Mouse (Mus musculus): ENCODE measurements around the gene Zbtb7b. TPM values are rescaled to one million over a fixed set of nuclear protein-coding genes. Genes with fewer than 3 reads are reported as not detected.

The Zbtb7b gene
- polyA plus RNA-seq (2012; rRNA removed; ENCODE audit: low replicate concordance): 69.1 and 111 TPM in 2 replicates

DNA sequence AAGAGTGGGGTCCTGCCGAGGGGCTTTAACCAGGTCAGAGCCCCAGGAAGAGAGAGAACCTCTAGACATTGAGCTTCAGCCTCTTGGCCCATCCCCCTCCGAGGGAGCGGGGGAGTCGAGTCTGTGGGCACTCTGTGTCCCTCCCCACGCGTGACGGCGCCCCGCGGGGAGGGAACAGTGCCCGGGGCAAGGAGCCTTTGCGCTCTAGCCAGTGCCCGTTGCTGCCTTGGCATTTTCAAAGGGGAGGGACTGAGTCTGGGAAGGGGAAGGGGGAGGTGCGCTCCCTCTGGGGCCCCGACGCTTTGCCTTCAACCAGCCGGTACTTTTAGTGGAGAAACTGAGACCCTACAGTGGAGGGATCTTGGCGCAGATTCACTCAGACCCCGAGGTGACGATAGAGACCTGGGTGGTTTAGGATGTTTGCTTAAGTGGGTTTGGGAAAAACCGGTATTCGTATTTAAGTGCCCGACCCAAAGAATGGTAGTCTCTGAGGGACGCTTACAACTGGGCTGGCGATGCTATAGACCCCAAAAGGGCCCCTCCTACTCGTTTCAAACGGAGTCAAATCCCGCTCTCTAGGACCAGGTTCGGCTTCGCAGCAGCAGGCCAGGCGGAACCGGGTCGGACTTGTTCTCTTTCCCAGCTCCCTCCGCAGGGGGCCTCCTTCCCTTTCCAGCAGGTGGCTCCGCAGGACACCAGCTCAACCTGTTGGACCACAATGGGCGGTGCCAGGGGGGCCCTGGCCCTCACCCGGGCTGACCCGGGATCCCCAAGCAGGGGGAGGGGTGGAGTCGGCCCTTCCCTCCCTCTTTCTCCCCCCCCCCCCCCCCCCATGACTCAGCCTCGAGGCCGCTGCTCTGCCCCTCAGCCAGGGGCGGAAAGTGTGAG, at the start of gene Zbtb7b:
Gene Zbtb7b, minus strand, starts transcription at position 771 of the 888 bp plus-strand sequence.

DNA sequence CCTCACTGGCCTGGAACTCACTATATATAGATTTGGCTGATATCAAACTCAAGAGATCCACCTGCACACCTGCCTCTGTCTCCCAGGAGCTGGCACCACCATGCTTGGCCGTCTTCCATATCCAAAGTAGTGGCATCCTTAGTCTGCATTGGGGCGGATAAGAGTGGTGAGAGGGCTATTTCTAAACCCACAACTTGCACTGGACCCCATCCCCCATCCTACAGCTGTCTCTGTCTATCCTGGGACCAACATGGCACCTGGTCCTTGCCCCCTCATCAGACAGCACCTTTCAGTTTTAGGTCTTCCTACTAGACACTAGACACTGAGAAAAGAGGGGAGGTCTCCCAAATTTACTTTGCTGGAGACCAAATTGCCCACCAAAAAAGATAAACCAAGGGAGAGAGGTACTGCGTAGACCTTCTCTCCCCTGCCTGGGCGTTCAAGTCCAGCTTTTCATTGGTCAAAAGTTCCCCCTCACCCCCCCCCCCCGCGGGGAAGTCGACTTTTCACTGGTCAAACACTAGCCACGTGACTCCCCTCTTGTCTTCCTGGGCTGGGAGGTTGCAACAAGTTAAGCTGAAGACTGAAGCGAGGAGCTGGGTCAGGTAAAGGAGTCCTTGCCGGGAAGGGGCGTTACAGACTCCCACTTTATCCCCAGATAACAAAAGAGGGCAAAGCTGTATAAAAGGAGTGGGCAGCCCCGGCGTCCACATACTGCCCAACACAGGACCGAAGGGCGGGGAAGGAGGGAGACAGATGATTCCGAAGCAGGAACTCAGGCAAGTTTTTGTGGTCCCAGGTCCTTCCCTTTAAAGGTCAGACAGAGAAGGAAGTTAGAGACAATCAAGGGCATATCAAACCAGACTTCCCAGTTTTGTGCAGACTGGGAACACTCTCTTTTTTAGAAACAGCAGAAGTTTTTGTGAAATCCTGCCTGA, 41.9 kb upstream of the Zbtb7b start, which contains the start of gene Pbxip1:
Gene Pbxip1, plus strand, starts transcription at position 531 of the 938 bp plus-strand sequence.

DNA sequence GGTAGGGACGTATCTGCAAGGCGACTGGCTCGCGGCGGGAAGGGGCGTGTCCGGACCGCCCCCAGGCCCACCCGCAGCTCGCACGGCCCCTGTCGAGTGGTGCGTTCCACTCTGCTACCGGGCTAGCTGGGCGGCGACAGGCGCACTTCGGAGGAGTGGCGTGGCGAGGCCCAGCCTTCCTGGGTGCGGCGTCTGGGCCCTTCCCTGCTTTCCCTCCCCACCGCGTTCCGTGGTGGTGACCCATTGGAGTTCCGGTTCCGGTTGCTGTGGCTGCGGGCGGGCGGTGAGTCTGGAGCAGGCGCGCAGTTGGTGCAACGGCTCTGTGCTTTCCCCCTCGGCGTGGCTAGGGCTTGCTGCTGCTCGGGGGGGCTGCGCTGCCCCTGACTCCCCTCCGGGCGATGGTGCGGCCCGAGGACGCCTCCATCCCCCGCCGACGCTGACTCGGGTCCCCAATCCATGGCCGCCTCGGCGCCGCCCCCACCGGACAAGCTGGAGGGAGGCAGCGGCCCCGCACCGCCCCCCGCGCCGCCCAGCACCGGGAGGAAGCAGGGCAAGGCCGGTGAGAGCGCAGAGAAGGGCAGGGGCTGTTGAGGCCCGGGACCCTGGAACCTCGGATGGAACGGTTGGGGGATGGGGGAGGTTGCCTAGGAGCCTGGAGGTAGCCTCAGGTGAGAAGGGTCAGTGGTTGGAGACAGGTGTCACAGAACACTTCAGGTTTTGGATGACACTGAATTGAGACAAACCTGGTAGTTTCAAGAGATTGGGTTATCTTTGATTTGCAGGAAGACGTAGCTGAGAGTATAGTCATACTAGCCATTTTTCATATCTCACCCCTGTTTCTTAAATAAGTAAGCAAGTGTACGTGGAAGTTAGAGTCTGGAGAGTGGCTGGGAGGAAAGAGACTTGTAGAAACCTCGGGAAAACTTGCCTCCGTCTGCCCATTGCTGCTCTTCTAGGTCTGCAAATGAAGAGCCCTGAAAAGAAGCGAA, 35.9 kb upstream of the Zbtb7b start, which contains the start of gene Pygo2:
Gene Pygo2, plus strand, starts transcription at position 44 of the 989 bp plus-strand sequence.

DNA sequence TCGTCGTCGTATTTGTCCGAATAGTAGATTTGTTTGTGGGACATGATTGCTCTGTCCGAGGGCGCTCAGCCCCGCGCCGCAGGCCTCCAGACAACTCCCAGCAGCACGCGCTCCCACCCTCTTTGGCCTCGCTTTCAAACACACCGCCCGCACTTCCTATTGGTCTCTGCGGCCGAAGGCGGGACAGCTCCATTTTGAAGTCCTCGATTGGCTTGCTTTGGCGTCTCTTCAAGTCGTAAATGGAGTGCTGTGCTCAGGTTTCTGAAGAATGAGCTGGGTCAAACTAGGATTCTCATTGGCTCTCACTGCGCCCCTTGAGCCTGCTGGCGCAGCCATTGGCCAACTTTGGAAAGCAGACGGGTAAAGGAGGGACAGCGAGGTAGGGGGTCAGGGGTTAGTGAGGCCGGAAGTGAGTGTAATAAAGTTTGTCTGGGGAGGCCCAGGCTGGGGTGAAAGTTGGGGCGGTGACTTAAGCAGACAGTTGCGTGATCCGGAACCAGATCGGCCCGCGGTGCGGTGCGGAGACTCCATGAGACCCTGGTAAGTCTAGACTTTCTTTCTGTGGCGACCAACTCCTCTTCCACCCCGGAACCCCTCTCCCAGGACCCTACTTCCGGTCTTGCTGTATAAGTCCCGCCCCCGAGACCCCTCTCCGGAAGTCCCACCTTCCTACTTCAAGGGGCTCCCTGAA, 23.7 kb upstream of the Zbtb7b start, which contains the start of the genes Cks1b and Shc1:
Gene Cks1b, minus strand, starts transcription at position 214 of the 691 bp plus-strand sequence.
Gene Shc1, plus strand, starts transcription at position 274 of the 691 bp plus-strand sequence.

DNA sequence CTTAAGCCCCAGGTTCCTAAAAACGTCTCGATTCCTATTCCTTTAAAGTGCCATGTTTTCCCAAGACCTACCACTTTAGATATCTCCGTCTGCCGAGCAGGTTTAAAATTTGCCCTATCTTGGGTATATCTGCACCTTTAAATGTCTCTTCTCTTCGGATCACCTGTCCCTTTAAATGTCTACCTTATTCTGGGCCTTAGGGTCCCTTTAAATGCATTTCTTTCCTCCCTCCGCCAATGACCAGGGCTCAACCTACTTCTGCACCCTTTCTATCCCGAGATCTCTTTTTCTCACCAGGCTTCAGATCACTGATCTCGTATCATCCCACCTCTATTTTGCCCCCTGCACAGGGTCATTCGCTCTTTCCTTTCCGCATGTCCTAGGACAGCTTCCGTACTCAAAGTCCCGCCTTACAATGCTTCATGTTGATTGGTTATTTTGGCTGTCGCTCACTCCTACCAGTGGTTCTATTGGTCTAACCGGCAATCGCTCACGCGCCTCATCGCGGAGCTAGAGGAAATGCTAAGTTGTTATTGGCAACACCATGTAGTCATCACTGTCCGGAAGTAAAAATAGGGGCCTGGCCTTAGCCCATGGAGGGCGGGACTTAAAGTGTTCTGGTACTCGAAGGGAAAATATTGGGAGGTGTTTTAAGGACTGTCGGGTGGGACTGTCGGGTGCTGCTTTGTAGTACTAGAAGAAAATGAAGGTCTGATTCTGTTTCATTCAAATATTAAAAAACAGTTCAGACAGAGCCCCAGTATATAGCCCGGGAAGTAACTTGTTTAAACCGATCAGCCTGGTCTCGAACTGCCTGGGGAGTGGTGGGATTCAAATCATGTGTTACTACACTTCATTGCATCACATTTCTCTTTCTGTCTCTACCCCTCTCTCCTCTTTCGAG, 17.2 kb upstream of the Zbtb7b start, which contains the start of gene Flad1:
Gene Flad1, minus strand, starts transcription at position 381 of the 904 bp plus-strand sequence.

DNA sequence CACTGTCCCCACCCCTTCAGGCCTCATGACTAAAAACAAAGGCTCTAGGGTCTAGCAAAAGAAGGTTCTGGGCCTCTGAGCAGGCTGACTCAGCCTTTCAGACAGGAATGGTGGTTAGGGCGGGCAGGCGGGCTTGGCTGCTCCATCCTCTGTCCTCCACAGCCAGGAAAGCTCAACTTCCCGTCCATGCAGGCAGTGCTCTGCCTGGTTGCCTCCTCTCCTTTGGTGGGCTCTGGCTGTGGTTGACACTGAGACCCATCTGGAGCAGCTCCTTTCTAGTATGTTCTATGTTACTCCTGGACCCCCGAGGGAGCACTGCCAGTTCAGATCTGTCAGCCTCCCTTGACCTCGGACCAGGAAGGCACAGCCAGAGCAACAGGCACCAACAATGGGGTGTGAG, 8.1 kb upstream of the Zbtb7b start, which contains the start of gene Lenep:
Gene Lenep, minus strand, starts transcription at position 101 of the 400 bp plus-strand sequence.

DNA sequence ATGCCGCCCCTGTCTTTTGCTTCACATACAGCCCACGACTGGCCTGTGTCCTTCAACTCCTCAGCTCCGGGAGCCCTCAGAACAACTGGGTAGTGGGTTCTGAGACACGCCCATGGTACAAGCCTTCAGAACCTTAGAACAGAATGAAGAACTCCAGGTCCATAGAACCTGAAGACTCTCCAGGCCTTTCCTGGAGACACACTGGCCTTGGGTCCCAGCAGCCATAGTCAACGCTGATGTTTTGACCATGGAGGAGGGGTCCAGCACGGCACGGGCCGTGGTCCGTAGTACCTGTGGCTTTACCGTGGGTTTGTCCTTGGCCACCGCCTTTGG, 29.5 kb downstream of the Zbtb7b start, which contains the start of gene Dcst1:
Gene Dcst1, minus strand, starts transcription at position 101 of the 333 bp plus-strand sequence.

DNA sequence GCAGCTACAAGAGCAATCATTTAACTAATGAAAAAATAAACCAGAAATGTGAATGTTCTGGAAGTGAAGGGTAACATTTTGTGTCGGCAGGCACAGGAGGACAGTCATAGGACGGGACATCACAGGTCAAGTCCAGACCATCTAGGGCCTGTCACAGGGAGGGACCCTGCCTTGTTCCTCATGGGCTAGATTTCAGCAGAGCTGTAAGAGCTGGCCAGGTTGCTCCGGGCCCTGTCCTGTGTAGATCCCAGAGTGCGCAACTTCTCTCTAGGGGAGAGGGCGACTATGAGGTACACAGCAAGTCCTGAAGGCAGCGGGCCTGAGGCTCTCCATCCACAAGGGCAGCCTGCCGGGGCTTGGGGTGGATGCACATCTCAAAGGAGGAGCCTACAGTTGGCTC, 32.9 kb downstream of the Zbtb7b start, which contains the start of gene Dcst2:
Gene Dcst2, plus strand, starts transcription at position 301 of the 400 bp plus-strand sequence.

DNA sequence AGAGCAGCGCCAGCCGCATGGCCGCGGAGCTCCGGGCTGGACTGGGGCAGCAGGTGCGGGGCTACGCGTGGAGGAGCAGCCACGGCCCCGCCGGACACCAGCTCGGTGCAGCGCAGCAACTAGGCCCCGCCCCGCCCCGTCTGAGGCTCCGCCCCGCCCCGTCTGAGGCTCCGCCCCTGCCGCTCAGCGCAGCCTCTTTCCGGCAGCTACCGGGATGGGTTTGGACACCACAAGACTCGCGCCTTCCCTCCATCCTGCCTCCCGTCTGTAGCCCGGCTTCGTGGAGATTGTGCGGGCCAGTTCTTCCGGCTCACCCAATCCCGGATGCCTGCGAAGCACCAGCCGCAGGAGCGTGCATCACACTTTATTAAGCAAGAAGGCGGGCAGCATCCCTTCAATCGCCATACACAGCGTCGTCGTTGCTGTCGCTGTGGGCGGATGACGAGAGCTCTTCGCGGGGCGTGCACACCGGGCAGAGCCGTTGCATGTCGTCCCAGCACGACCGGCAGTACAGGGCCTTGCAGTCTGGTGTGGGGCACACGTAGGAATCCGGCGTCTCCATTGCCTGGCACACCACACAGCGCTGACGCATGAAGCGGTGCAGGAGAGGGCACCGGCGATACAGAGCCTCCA, 44.6 kb downstream of the Zbtb7b start, which contains the start of gene Adam15:
Gene Adam15, minus strand, starts transcription at position 128 of the 633 bp plus-strand sequence.

DNA sequence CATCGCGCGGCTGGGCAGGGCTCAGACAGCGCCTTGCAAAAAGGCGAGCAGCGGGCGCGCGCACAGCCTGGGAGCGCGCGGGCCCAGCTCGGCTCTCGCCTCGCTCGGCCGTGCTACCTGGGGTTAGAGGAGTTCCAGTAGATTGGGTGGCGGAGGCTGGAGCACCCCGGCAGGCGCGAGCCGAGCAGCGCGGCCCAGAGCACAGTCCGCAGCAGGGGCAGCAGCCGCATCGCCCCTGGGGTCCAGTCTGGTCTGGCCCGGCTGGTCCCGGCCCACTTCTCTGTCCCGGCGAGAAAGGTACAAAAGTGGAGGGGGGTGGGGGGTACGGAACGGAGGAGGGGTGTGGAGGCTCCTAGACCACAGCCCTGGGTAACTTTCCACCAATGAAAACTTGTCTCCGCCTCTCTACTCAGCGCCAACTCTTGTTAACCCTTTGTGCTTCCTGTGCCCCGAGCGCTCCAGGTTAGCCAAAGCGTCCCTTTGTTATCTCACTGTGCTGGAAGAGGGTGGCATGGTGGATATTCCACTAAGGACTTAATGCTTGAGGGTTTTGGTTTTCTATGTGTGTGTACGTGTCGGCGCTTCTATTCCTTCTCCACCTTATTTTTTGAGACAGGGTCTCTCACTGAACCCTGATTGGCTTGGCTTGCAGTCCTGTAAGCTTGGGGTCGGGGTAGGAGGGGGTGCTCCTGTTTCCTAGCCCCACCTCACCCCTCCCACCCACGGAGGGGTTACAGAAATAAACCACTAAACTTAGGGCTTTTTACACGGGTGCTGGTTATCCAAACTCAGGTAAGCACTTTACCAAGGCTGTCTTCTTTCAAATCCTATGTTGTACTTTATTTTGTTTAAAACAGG, 56.6 kb downstream of the Zbtb7b start, which contains the start of gene Efna4:
Gene Efna4, minus strand, starts transcription at position 308 of the 858 bp plus-strand sequence.

Other genes with a start within 250 kb of the Zbtb7b start
- gene Hcn3, start 234.6 kb downstream of the Zbtb7b start, polyA plus RNA-seq (2012; rRNA removed; ENCODE audit: low replicate concordance): 0.11 and 1.8 TPM in 2 replicates
- gene Clk2, start 230.0 kb downstream of the Zbtb7b start, polyA plus RNA-seq (2012; rRNA removed; ENCODE audit: low replicate concordance): 52.1 and 101 TPM in 2 replicates
- 176 and 177 TPM in 2 replicates for gene Scamp3, start 217.3 kb downstream of the Zbtb7b start, polyA plus RNA-seq (2012; rRNA removed; ENCODE audit: low replicate concordance)
- gene Fam189b, start 211.6 kb downstream of the Zbtb7b start, polyA plus RNA-seq (2012; rRNA removed; ENCODE audit: low replicate concordance): 30.0 and 81.4 TPM in 2 replicates
- 119 and 134 TPM in 2 replicates for gene Gba, start 191.8 kb downstream of the Zbtb7b start, polyA plus RNA-seq (2012; rRNA removed; ENCODE audit: low replicate concordance)
- gene Thbs3, start 179.6 kb downstream of the Zbtb7b start, polyA plus RNA-seq (2012; rRNA removed; ENCODE audit: low replicate concordance): 55.5 and 268 TPM in 2 replicates
- 170 and 192 TPM in 2 replicates for gene Mtx1, start 167.7 kb downstream of the Zbtb7b start, polyA plus RNA-seq (2012; rRNA removed; ENCODE audit: low replicate concordance)
- gene Muc1, start 165.7 kb downstream of the Zbtb7b start, polyA plus RNA-seq (2012; rRNA removed; ENCODE audit: low replicate concordance): 2.8 and 52.8 TPM in 2 replicates
- 112 and 194 TPM in 2 replicates for gene Krtcap2, start 148.8 kb downstream of the Zbtb7b start, polyA plus RNA-seq (2012; rRNA removed; ENCODE audit: low replicate concordance)
- gene Trim46, start 148.5 kb downstream of the Zbtb7b start, polyA plus RNA-seq (2012; rRNA removed; ENCODE audit: low replicate concordance): 5.0 and 16.6 TPM in 2 replicates
- 369 and 505 TPM in 2 replicates for gene Dpm3, start 135.4 kb downstream of the Zbtb7b start, polyA plus RNA-seq (2012; rRNA removed; ENCODE audit: low replicate concordance)
- gene Slc50a1, start 124.2 kb downstream of the Zbtb7b start, polyA plus RNA-seq (2012; rRNA removed; ENCODE audit: low replicate concordance): 187 and 197 TPM in 2 replicates
- 42.8 and 59.6 TPM in 2 replicates for gene Efna1, start 113.6 kb downstream of the Zbtb7b start, polyA plus RNA-seq (2012; rRNA removed; ENCODE audit: low replicate concordance)
- 0.56 and 5.8 TPM in 2 replicates for gene Efna3, start 71.8 kb downstream of the Zbtb7b start, polyA plus RNA-seq (2012; rRNA removed; ENCODE audit: low replicate concordance)
- 3.7 and 48.7 TPM in 2 replicates for gene Efna4, start 56.7 kb downstream of the Zbtb7b start, polyA plus RNA-seq (2012; rRNA removed; ENCODE audit: low replicate concordance)
- gene Adam15, start 44.8 kb downstream of the Zbtb7b start, polyA plus RNA-seq (2012; rRNA removed; ENCODE audit: low replicate concordance): 211 and 374 TPM in 2 replicates
- gene Dcst2, start 32.8 kb downstream of the Zbtb7b start, polyA plus RNA-seq (2012; rRNA removed; ENCODE audit: low replicate concordance): 2.2 and 6.3 TPM in 2 replicates
- gene Dcst1, start 29.5 kb downstream of the Zbtb7b start, polyA plus RNA-seq (2012; rRNA removed; ENCODE audit: low replicate concordance): 1.1 and 4.6 TPM in 2 replicates
- gene Lenep, start 8.0 kb upstream of the Zbtb7b start, polyA plus RNA-seq (2012; rRNA removed; ENCODE audit: low replicate concordance): 0.24 TPM in 1 of 2 replicates, not detected in the other
- 62.8 and 93.5 TPM in 2 replicates for gene Flad1, start 17.1 kb upstream of the Zbtb7b start, polyA plus RNA-seq (2012; rRNA removed; ENCODE audit: low replicate concordance)
- gene Cks1b, start 23.6 kb upstream of the Zbtb7b start, polyA plus RNA-seq (2012; rRNA removed; ENCODE audit: low replicate concordance): 46.2 and 57.2 TPM in 2 replicates
- gene Shc1, start 23.7 kb upstream of the Zbtb7b start, polyA plus RNA-seq (2012; rRNA removed; ENCODE audit: low replicate concordance): 109 and 199 TPM in 2 replicates
- gene Pygo2, start 35.4 kb upstream of the Zbtb7b start, polyA plus RNA-seq (2012; rRNA removed; ENCODE audit: low replicate concordance): 30.5 and 69.3 TPM in 2 replicates
- 53.4 and 121 TPM in 2 replicates for gene Pbxip1, start 41.9 kb upstream of the Zbtb7b start, polyA plus RNA-seq (2012; rRNA removed; ENCODE audit: low replicate concordance)
- 67.3 and 96.9 TPM in 2 replicates for gene Pmvk, start 59.8 kb upstream of the Zbtb7b start, polyA plus RNA-seq (2012; rRNA removed; ENCODE audit: low replicate concordance)
- 1.0 and 33.0 TPM in 2 replicates for gene Kcnn3, start 125.4 kb upstream of the Zbtb7b start, polyA plus RNA-seq (2012; rRNA removed; ENCODE audit: low replicate concordance)

Measured in subcutaneous adipose tissue, adult 2 months (tissue).